Mouse (Mus musculus): Measurements from ENCODE around the gene 1700011L22Rik. TPM values are rescaled to one million over a fixed set of nuclear protein-coding genes. Genes with fewer than 3 reads are reported as not detected.

1700011L22Rik gene
- not detected in 2 replicates for polyA plus RNA-seq (2015; fragmentation: Nextera tagmentation; extraction: Ambion mirVana)

- no peak within 1 kb of the TSS for H3K27ac ChIP-seq (ENCODE audit: low read length)
- H3K36me3 ChIP-seq (ENCODE audit: control insufficient read depth, insufficient read depth, low read length): no peaks in the 10 kb centered on the region
- H3K9me3 ChIP-seq (ENCODE audit: control insufficient read depth, low read length): no peaks in the 10 kb centered on the region
- H3K4me3 ChIP-seq (ENCODE audit: low read length): no peak within 1 kb of the TSS
- H3K4me1 ChIP-seq (ENCODE audit: control insufficient read depth, insufficient read depth, low read length): no peaks in the 10 kb centered on the region
- no peak for ATAC-seq
- 63% methylated on average over 6 of the region's 6 CpGs for WGBS
- no peak within 1 kb of the TSS for H3K9ac ChIP-seq (ENCODE audit: low read depth, low read length)
- no peak within 1 kb of the TSS for H3K4me2 ChIP-seq (ENCODE audit: low read depth, low read length)
- no peaks in the 10 kb centered on the region for H3K27me3 ChIP-seq (replicated peaks; ENCODE audit: control insufficient read depth, insufficient read depth, low read length)
These were observed at the start of gene 1700011L22Rik for GRCm38 (mm10) chr8:79248470-79248869. Gene 1700011L22Rik, minus strand, starts transcription at chr8:79248570.

DNA sequence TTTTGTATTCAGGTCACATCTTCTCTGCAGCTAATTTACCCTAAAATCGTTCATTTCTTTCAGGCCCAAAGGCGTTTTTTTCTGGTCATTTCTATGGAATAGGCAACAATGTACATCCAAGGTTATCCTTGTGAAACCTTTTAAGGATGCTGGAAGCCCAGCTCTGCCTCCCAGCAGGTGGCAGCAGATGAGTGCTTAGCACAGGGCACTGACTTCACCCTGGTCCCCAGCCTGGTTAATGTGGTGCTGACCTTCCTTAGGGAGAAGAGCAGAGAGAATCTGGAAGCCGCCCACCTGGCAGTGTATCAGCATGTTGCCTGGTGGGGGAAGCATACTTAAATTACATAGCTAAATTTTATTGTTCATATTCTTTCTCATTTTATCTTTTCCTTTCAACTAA, 49.4 kb upstream of the 1700011L22Rik start:
- no peak overlapping the region for H3K4me3 ChIP-seq (ENCODE audit: low read length)
- H3K27ac ChIP-seq (ENCODE audit: low read length): no peak overlapping the region
- WGBS: 44% methylated on average over 3 of the region's 3 CpGs
- no peak overlapping the region for H3K4me2 ChIP-seq (ENCODE audit: low read depth, low read length)
- no peaks in the 10 kb centered on the region for H3K9me3 ChIP-seq (ENCODE audit: control insufficient read depth, low read length)
- H3K27me3 ChIP-seq (replicated peaks; ENCODE audit: control insufficient read depth, insufficient read depth, low read length): no peaks in the 10 kb centered on the region
- H3K36me3 ChIP-seq (ENCODE audit: control insufficient read depth, insufficient read depth, low read length): no peaks in the 10 kb centered on the region
- no peak overlapping the region for H3K9ac ChIP-seq (ENCODE audit: low read depth, low read length)
- H3K4me1 ChIP-seq (ENCODE audit: control insufficient read depth, insufficient read depth, low read length): peaks cover 12% of the 10 kb centered on the region; the same call in 1 of the 2 replicates
- no peak for ATAC-seq

GRCm38 (mm10) chr8:79295276-79296105, 47.1 kb upstream of the 1700011L22Rik start:
- no peak for ATAC-seq
- Histone ChIP-seq H3K36me3 (ENCODE audit: control insufficient read depth, insufficient read depth, low read length) (no peaks in the 10 kb centered on the region), H3K27me3 (replicated peaks; ENCODE audit: control insufficient read depth, insufficient read depth, low read length) (no peaks in the 10 kb centered on the region), H3K9me3 (ENCODE audit: control insufficient read depth, low read length) (no peaks in the 10 kb centered on the region), H3K4me3 (ENCODE audit: low read length) (peak overlapping the region; percentile 77), H3K27ac (ENCODE audit: low read length) (peak overlapping the region; percentile 97), H3K4me1 (ENCODE audit: control insufficient read depth, insufficient read depth, low read length) (peaks cover 12% of the 10 kb centered on the region; the same call in 1 of the 2 replicates), H3K9ac (ENCODE audit: low read depth, low read length) (peak overlapping the region; percentile 95), H3K4me2 (ENCODE audit: low read depth, low read length) (peak overlapping the region; percentile 87)
- 9% methylated on average over 18 of the region's 18 CpGs for WGBS

GRCm38 (mm10) chr8:79294610-79295275, 46.4 kb upstream of the 1700011L22Rik start, which contains the start of gene Mmaa:
Gene Mmaa, minus strand, starts transcription at chr8:79294937.
- WGBS: under 1% methylated on average over 72 of the region's 74 CpGs
- Histone ChIP-seq H3K4me3 (ENCODE audit: low read length) (peak within 1 kb of the TSS; percentile 77), H3K27ac (ENCODE audit: low read length) (peak within 1 kb of the TSS; percentile 97), H3K4me2 (ENCODE audit: low read depth, low read length) (peak within 1 kb of the TSS; percentile 87), H3K9me3 (ENCODE audit: control insufficient read depth, low read length) (no peaks in the 10 kb centered on the region), H3K36me3 (ENCODE audit: control insufficient read depth, insufficient read depth, low read length) (no peaks in the 10 kb centered on the region), H3K27me3 (replicated peaks; ENCODE audit: control insufficient read depth, insufficient read depth, low read length) (no peaks in the 10 kb centered on the region), H3K4me1 (ENCODE audit: control insufficient read depth, insufficient read depth, low read length) (peaks cover 12% of the 10 kb centered on the region; the same call in 1 of the 2 replicates), H3K9ac (ENCODE audit: low read depth, low read length) (peak within 1 kb of the TSS; percentile 95)
- ATAC-seq: peak; percentile 98

DNA sequence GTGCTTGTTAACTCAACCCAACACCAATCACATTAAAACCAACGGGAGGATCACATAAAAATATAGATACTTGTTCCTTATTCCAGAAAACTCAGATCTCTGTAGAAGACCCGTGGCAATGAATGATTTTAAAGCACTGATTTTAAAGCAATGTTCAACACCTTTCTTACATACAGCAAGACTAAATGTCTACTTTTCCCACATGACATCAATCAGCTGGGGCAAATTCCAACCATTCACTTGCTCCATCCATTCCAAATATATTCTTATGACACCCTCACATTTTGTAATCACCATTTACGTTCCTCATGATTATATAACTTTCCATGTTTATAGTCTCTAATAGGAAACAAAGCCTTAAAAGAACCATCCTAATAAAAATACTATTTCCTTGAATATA, 45.5 kb upstream of the 1700011L22Rik start:
- peak overlapping the region; percentile 9 for H3K4me3 ChIP-seq (ENCODE audit: low read length)
- 45% methylated on average over 3 of the region's 3 CpGs for WGBS
- H3K27me3 ChIP-seq (replicated peaks; ENCODE audit: control insufficient read depth, insufficient read depth, low read length): no peaks in the 10 kb centered on the region
- ATAC-seq: no peak
- H3K27ac ChIP-seq (ENCODE audit: low read length): no peak overlapping the region
- peaks cover 12% of the 10 kb centered on the region; the same call in 1 of the 2 replicates for H3K4me1 ChIP-seq (ENCODE audit: control insufficient read depth, insufficient read depth, low read length)
- peak overlapping the region; percentile 48 for H3K4me2 ChIP-seq (ENCODE audit: low read depth, low read length)
- no peaks in the 10 kb centered on the region for H3K36me3 ChIP-seq (ENCODE audit: control insufficient read depth, insufficient read depth, low read length)
- no peaks in the 10 kb centered on the region for H3K9me3 ChIP-seq (ENCODE audit: control insufficient read depth, low read length)
- H3K9ac ChIP-seq (ENCODE audit: low read depth, low read length): no peak overlapping the region

- WGBS: 69% methylated on average over 3 of the region's 3 CpGs
- Histone ChIP-seq H3K36me3 (ENCODE audit: control insufficient read depth, insufficient read depth, low read length) (no peaks in the 10 kb centered on the region), H3K9me3 (ENCODE audit: control insufficient read depth, low read length) (no peaks in the 10 kb centered on the region), H3K9ac (ENCODE audit: low read depth, low read length) (no peak overlapping the region), H3K4me2 (ENCODE audit: low read depth, low read length) (0 out of 2 replicates have a peak overlapping the region, but pooled peaks have one; percentile 48), H3K4me3 (ENCODE audit: low read length) (no peak overlapping the region), H3K27me3 (replicated peaks; ENCODE audit: control insufficient read depth, insufficient read depth, low read length) (no peaks in the 10 kb centered on the region), H3K27ac (ENCODE audit: low read length) (no peak overlapping the region), H3K4me1 (ENCODE audit: control insufficient read depth, insufficient read depth, low read length) (peaks cover 12% of the 10 kb centered on the region; the same call in 1 of the 2 replicates)
- ATAC-seq: no peak
These were observed 44.4 kb upstream of the 1700011L22Rik start for GRCm38 (mm10) chr8:79292712-79293264.

- no peak overlapping the region for H3K4me3 ChIP-seq (ENCODE audit: low read length)
- H3K4me2 ChIP-seq (ENCODE audit: low read depth, low read length): no peak overlapping the region
- no peak overlapping the region for H3K27ac ChIP-seq (ENCODE audit: low read length)
- peaks cover 10% of the 10 kb centered on the region; the same call in 1 of the 2 replicates for H3K4me1 ChIP-seq (ENCODE audit: control insufficient read depth, insufficient read depth, low read length)
- H3K27me3 ChIP-seq (replicated peaks; ENCODE audit: control insufficient read depth, insufficient read depth, low read length): no peaks in the 10 kb centered on the region
- WGBS: 69% methylated on average over 5 of the region's 5 CpGs
- H3K9me3 ChIP-seq (ENCODE audit: control insufficient read depth, low read length): no peaks in the 10 kb centered on the region
- ATAC-seq: no peak
- no peaks in the 10 kb centered on the region for H3K36me3 ChIP-seq (ENCODE audit: control insufficient read depth, insufficient read depth, low read length)
- no peak overlapping the region for H3K9ac ChIP-seq (ENCODE audit: low read depth, low read length)
These were observed 41.2 kb upstream of the 1700011L22Rik start for GRCm38 (mm10) chr8:79289592-79289991.

DNA sequence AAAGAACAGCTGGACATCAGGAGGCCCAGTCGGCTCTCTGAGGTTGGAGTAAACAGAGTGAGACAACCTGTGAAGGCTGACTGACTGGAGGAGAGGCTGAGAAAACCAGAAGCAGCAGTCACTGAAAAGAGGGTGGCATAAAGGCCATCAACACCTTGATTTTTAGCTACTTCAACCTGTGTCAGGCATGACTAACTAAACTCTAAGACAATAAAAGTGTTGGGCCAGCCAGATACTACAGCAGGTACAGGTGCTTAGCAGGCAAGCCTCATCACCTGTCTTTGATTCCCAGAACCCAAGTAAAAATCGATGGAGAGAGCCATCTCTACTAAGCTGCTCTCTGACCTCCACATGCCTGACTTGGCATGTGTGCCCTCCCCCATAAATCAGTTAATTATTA, 40.3 kb upstream of the 1700011L22Rik start:
- H3K4me3 ChIP-seq (ENCODE audit: low read length): no peak overlapping the region
- no peaks in the 10 kb centered on the region for H3K9me3 ChIP-seq (ENCODE audit: control insufficient read depth, low read length)
- no peak for ATAC-seq
- no peaks in the 10 kb centered on the region for H3K36me3 ChIP-seq (ENCODE audit: control insufficient read depth, insufficient read depth, low read length)
- H3K4me1 ChIP-seq (ENCODE audit: control insufficient read depth, insufficient read depth, low read length): peaks cover 8% of the 10 kb centered on the region; the same call in 1 of the 2 replicates
- 54% methylated on average over 2 of the region's 2 CpGs for WGBS
- H3K9ac ChIP-seq (ENCODE audit: low read depth, low read length): no peak overlapping the region
- no peak overlapping the region for H3K4me2 ChIP-seq (ENCODE audit: low read depth, low read length)
- no peaks in the 10 kb centered on the region for H3K27me3 ChIP-seq (replicated peaks; ENCODE audit: control insufficient read depth, insufficient read depth, low read length)
- H3K27ac ChIP-seq (ENCODE audit: low read length): no peak overlapping the region

DNA sequence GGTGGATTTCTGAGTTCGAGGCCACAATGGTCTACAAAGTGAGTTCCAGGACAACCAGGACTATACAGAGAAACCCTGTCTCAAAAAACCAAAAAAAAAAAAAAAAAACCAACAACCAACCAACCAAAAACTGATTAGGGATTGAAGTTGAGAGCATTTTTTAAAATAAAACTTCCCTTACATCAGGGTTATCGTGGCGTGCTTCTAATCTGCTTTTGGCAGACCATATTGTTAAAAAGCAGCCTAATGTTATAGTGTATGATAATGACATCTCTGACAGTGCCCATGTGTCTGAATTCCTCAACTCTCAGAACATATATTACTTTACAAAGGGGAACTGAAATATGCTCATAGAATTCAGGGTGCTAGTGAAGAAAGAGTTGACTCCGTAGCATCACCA, 39.9 kb upstream of the 1700011L22Rik start:
- Histone ChIP-seq H3K4me3 (ENCODE audit: low read length) (no peak overlapping the region), H3K9ac (ENCODE audit: low read depth, low read length) (no peak overlapping the region), H3K4me1 (ENCODE audit: control insufficient read depth, insufficient read depth, low read length) (peaks cover 3% of the 10 kb centered on the region; the same call in 1 of the 2 replicates), H3K4me2 (ENCODE audit: low read depth, low read length) (no peak overlapping the region), H3K27me3 (replicated peaks; ENCODE audit: control insufficient read depth, insufficient read depth, low read length) (no peaks in the 10 kb centered on the region), H3K27ac (ENCODE audit: low read length) (no peak overlapping the region), H3K9me3 (ENCODE audit: control insufficient read depth, low read length) (no peaks in the 10 kb centered on the region), H3K36me3 (ENCODE audit: control insufficient read depth, insufficient read depth, low read length) (no peaks in the 10 kb centered on the region)
- 93% methylated on average over 4 of the region's 4 CpGs for WGBS
- ATAC-seq: no peak

Measured in intestine, embryonic 16.5 days (tissue).